Mouse (Mus musculus) Patski (cell line): ENCODE data around the gene Sept14. TPM values are rescaled to one million over a fixed set of nuclear protein-coding genes. Genes with fewer than 3 reads are reported as not detected.
A peak's percentile ranks its signal among the peaks of the same experiment; 100 is the strongest.
"Not testable (repeated sequence)": the region's sequence is repeated elsewhere in the genome, so short reads cannot be mapped to it uniquely, and the experiment has no call there.

Experiments used
- ATAC-seq: fragments of 100-300 bp; one replicate; pipeline ENCODE4 v1.8.0; 2021
- CTCF ChIA-PET: fragments of 350-600 bp; sonication (Branson Sonifier 250); formaldehyde crosslinking; loops from one replicate; lab custom pipeline; 2022; ENCODE audit warnings: inconsistent platforms; lab: Charles Lee
- POLR2A ChIA-PET: fragments of 350-600 bp; sonication (Branson Sonifier 250); formaldehyde crosslinking; loops from one replicate; lab custom pipeline; 2022; ENCODE audit warnings: antibody characterized with exemption, inconsistent platforms; lab: Charles Lee
- DNase-seq: peaks from one replicate; pipeline ENCODE4 v3.0.0-alpha.2; 2011; ENCODE audit warnings: low read depth, low spot score
- H3K27me3 ChIP-seq: fragments of 371-371 bp; one replicate; pipeline ENCODE4 v1.5.1; 2021
- CTCF ChIP-seq: fragments of 100-300 bp; IDR thresholded peaks from one replicate; pipeline ENCODE4 v1.5.1; 2021
- in situ Hi-C: fragments of 300-500 bp; cut with MboI; formaldehyde crosslinking; loops from 3 replicates; pipeline ENCODE4 v1.11.1; 2018; ENCODE audit warnings: low pct_unique_long_range_greater_than_20kb, mixed read lengths
- polyA plus RNA-seq: library from polyadenylated mRNA; unstranded; gene quantifications from one replicate; pipeline ENCODE4 v1.2.3, GENCODE M21; 2021

The Sept14 gene
- polyA plus RNA-seq, 1 experiment from 2014 or later: 0.09 TPM

- POLR2A ChIA-PET: interaction anchor here (0.6 to 2.1 kb wide), 6 partner anchors 10 to 535 kb away, joined by 3 to 7 read pairs (median 4); partner anchors contain the start of gene Psph
- peak; percentile 100 for TF ChIP-seq CTCF
- CTCF ChIA-PET: interaction anchor here (0.6 to 2.6 kb wide), 25 partner anchors 9 to 547 kb away, joined by 3 to 16 read pairs (median 4); partner anchors contain the start of gene Mrps17
- peak; percentile 87 for ATAC-seq
- DNase-seq: peak; percentile 77
- no peaks in the 10 kb centered on the region for H3K27me3 ChIP-seq
- in situ Hi-C loops: loop anchor here (5.0 kb wide), 1 partner anchor 113 kb away; no protein-coding TSS in a partner anchor
Measured at GRCm38 (mm10) chr5:129724834-129725773, 16.8 kb upstream of the Sept14 start, which contains the start of gene Nipsnap2. TSS of gene Nipsnap2 (plus strand) at chr5:129725063.

GRCm38 (mm10) chr5:129724268-129724667 lies 16.0 kb upstream of the Sept14 start:
- TF ChIP-seq CTCF: no peak
- no peak for DNase-seq
- in situ Hi-C loops: loop anchor here (5.0 kb wide), 1 partner anchor 112 kb away; no protein-coding TSS in a partner anchor
- H3K27me3 ChIP-seq: no peaks in the 10 kb centered on the region
- ChIA-PET CTCF (interaction anchor here (0.6 to 2.6 kb wide), 23 partner anchors 8 to 546 kb away, joined by 3 to 16 read pairs (median 4); partner anchors contain the start of gene Mrps17), POLR2A (interaction anchor here (0.6 to 2.1 kb wide), 5 partner anchors 55 to 535 kb away, joined by 3 to 7 read pairs (median 4); partner anchors contain the start of gene Psph)
- ATAC-seq: peak; percentile 0

- no peak for ATAC-seq
- CTCF ChIA-PET: interaction anchor here (0.9 kb wide), 1 partner anchor 10 kb away, joined by 3 read pairs; no protein-coding TSS in a partner anchor
- in situ Hi-C loops: loop anchor here (5.0 kb wide), 1 partner anchor 108 kb away; no protein-coding TSS in a partner anchor
Measured at GRCm38 (mm10) chr5:129720176-129720575, 11.9 kb upstream of the Sept14 start.

GRCm38 (mm10) chr5:129717016-129717415 lies 8.7 kb upstream of the Sept14 start:
- ChIA-PET POLR2A (interaction anchor here (1.1 kb wide), 1 partner anchor 48 kb away, joined by 3 read pairs; no protein-coding TSS in a partner anchor), CTCF (interaction anchor here (1.7 kb wide), 1 partner anchor 8 kb away, joined by 16 read pairs; the partner anchor contains the start of gene Nipsnap2)
- TF ChIP-seq CTCF: no peak
- in situ Hi-C loops: no loop called here
- no peaks in the 10 kb centered on the region for H3K27me3 ChIP-seq
- DNase-seq (no peak), ATAC-seq (no peak)

More at GRCm38 (mm10) chr5:129720176-129720575, 11.9 kb upstream of the Sept14 start:
- H3K27me3 ChIP-seq: no peaks in the 10 kb centered on the region
- peak; percentile 50 for TF ChIP-seq CTCF
- DNase-seq: no peak
- POLR2A ChIA-PET: no interaction called here

GRCm38 (mm10) chr5:129715326-129715861 lies 7.1 kb upstream of the Sept14 start, which contains the start of gene Mrps17:
TSS of gene Mrps17 (plus strand) at chr5:129715497.
- DNase-seq (peak; percentile 77), ATAC-seq (peak; percentile 97)
- in situ Hi-C loops: no loop called here
- ChIA-PET POLR2A (interaction anchor here (1.1 kb wide), 1 partner anchor 48 kb away, joined by 4 read pairs; no protein-coding TSS in a partner anchor), CTCF (interaction anchor here (1.1 to 1.7 kb wide), 2 partner anchors 9 to 47 kb away, joined by 3 to 16 read pairs; partner anchors contain the start of gene Nipsnap2)
- peaks cover 2% of the 10 kb centered on the region for H3K27me3 ChIP-seq
- no peak for TF ChIP-seq CTCF

- no peak for DNase-seq
- in situ Hi-C loops: no loop called here
- peaks cover 10% of the 10 kb centered on the region for H3K27me3 ChIP-seq
- CTCF ChIA-PET: no interaction called here
- POLR2A ChIA-PET: no interaction called here
- TF ChIP-seq CTCF: no peak
- ATAC-seq: no peak
Measured at GRCm38 (mm10) chr5:129703368-129703767, 4.9 kb downstream of the Sept14 start.

- ChIA-PET CTCF (interaction anchor here (0.7 kb wide), 1 partner anchor 10 kb away, joined by 5 read pairs; no protein-coding TSS in a partner anchor), POLR2A (no interaction called here)
- TF ChIP-seq CTCF: no peak
- peaks cover 12% of the 10 kb centered on the region for H3K27me3 ChIP-seq
- in situ Hi-C loops: no loop called here
- DNase-seq (no peak), ATAC-seq (no peak)
Measured at GRCm38 (mm10) chr5:129701706-129702105, 6.6 kb downstream of the Sept14 start.

- DNase-seq: no peak
- peaks cover 12% of the 10 kb centered on the region for H3K27me3 ChIP-seq
- TF ChIP-seq CTCF: no peak
- no peak for ATAC-seq
- ChIA-PET CTCF (interaction anchor here (1.7 kb wide), 1 partner anchor 11 kb away, joined by 4 read pairs; no protein-coding TSS in a partner anchor), POLR2A (no interaction called here)
- in situ Hi-C loops: no loop called here
Measured at GRCm38 (mm10) chr5:129700506-129700905, 7.8 kb downstream of the Sept14 start.

- TF ChIP-seq CTCF: no peak
- POLR2A ChIA-PET: no interaction called here
- CTCF ChIA-PET: interaction anchor here (1.0 kb wide), 1 partner anchor 10 kb away, joined by 3 read pairs; no protein-coding TSS in a partner anchor
- no peak for DNase-seq
- no peak for ATAC-seq
- H3K27me3 ChIP-seq: peaks cover 17% of the 10 kb centered on the region
- in situ Hi-C loops: no loop called here
Measured at GRCm38 (mm10) chr5:129690528-129690927, 17.8 kb downstream of the Sept14 start.

GRCm38 (mm10) chr5:129687621-129688020 lies 20.7 kb downstream of the Sept14 start:
- POLR2A ChIA-PET: no interaction called here
- no peak for TF ChIP-seq CTCF
- in situ Hi-C loops: no loop called here
- no peak for ATAC-seq
- CTCF ChIA-PET: no interaction called here
- DNase-seq: no peak
- H3K27me3 ChIP-seq: peaks cover 26% of the 10 kb centered on the region

- ATAC-seq, POLR2A ChIA-PET, in situ Hi-C loops, CTCF ChIA-PET, DNase-seq: not testable (repeated sequence)
- peaks cover 42% of the 10 kb centered on the region for H3K27me3 ChIP-seq
Measured at GRCm38 (mm10) chr5:129685141-129685540, 23.2 kb downstream of the Sept14 start.
